Mouse (Mus musculus) liver, adult 2 months (tissue): ENCODE data around the gene Tnrc6a.

Experiments
- CTCF ChIP-seq: fragments of 200-500 bp; IDR thresholded peaks from 2 replicates; pipeline ENCODE4 v1.5.1; 2011; ENCODE audit warnings: low read depth, low read length, control low read depth
- POLR2A ChIP-seq: fragments of 200-500 bp; IDR thresholded peaks from 2 replicates; pipeline ENCODE4 v1.6.1; 2011; ENCODE audit warnings: low read length, control low read depth; ENCODE audit not compliant: insufficient read depth; ENCODE audit errors: extremely low read depth

GRCm38 (mm10) chr7:123084708-123085107, 39.0 kb upstream of the Tnrc6a start:
- TF ChIP-seq CTCF (no peak), POLR2A (no peak)
